Mouse (Mus musculus) intestine, postnatal 0 days (tissue): ENCODE measurements at regions not wholly inside any gene's neighbourhood (a gene's known extent, or its start where the extent isn't known, plus 50 kb on each side); places are given as distances from the start of the nearest gene placed in this dataset.
"Not testable (repeated sequence)": the region's sequence is repeated elsewhere in the genome, so short reads cannot be mapped to it uniquely, and the experiment has no call there.

Experiments used
- ATAC-seq: fragments of 200-750 bp; cut with Nextera tagmentation; 2 replicates; pipeline ENCODE4 v1.8.0; 2017; ENCODE audit warnings: mild to moderate bottlenecking, moderate TSS enrichment, moderate library complexity
- H3K27ac ChIP-seq: fragments of 300-500 bp; sonication (generic); 2 replicates; pipeline ENCODE4 v1.5.1; 2014; ENCODE audit warnings: mild to moderate bottlenecking, low read depth, low read length, moderate library complexity
- H3K27me3 ChIP-seq: fragments of 300-500 bp; sonication (generic); replicated peaks from 2 replicates; pipeline ENCODE4 v1.6.1; 2014; ENCODE audit warnings: low read length, mixed read lengths; ENCODE audit not compliant: control insufficient read depth, insufficient read depth
- H3K36me3 ChIP-seq: fragments of 300-500 bp; sonication (generic); 2 replicates; pipeline ENCODE4 v1.6.1; 2014; ENCODE audit warnings: mild to moderate bottlenecking, moderate library complexity; ENCODE audit not compliant: control insufficient read depth, insufficient read depth
- H3K4me1 ChIP-seq: fragments of 300-500 bp; sonication (generic); replicated peaks from 2 replicates; pipeline ENCODE4 v1.6.1; 2014; ENCODE audit warnings: antibody characterized with exemption, low read length, mixed read lengths; ENCODE audit not compliant: control insufficient read depth, insufficient read depth
- H3K4me2 ChIP-seq: fragments of 300-500 bp; sonication (generic); replicated peaks from 2 replicates; pipeline ENCODE4 v1.6.1; 2014; ENCODE audit warnings: low read depth, mild to moderate bottlenecking, moderate library complexity
- H3K4me3 ChIP-seq: fragments of 300-500 bp; sonication (generic); 2 replicates; pipeline ENCODE4 v1.5.1; 2014; ENCODE audit warnings: low read depth, low read length
- H3K9ac ChIP-seq: fragments of 300-500 bp; sonication (generic); 2 replicates; pipeline ENCODE4 v1.6.1; 2014; ENCODE audit warnings: mild to moderate bottlenecking, low read depth, low read length
- H3K9me3 ChIP-seq: fragments of 300-500 bp; sonication (generic); 2 replicates; pipeline ENCODE4 v1.6.1; 2016; ENCODE audit warnings: mixed run types; ENCODE audit not compliant: control insufficient read depth
- CTCF ChIP-seq: sonication (generic); IDR thresholded peaks from 2 replicates; pipeline ENCODE4 v1.5.1; 2016; ENCODE audit warnings: low read depth, mild to moderate bottlenecking, control low read depth, antibody characterized with exemption, moderate library complexity
- WGBS: fragments of 180-500 bp; shearing (Covaris S2); extraction: QIAGEN DNeasy Blood & Tissue Kit; methylation state at CpG from one replicate; pipeline ENCODE4 v1.1.7; 2014; 5-methylcytosine and 5-hydroxymethylcytosine counted together

- Histone ChIP-seq H3K9ac (no peak overlapping the region), H3K27ac (no peak overlapping the region), H3K9me3 (no peaks in the 10 kb centered on the region), H3K27me3 (no peaks in the 10 kb centered on the region), H3K36me3 (no peaks in the 10 kb centered on the region), H3K4me1 (no peaks in the 10 kb centered on the region), H3K4me2 (no peak overlapping the region), H3K4me3 (no peak overlapping the region)
- WGBS = 91% methylated on average over 6 of the region's 6 CpGs
- TF ChIP-seq CTCF = no peak
- ATAC-seq = no peak
Observed at GRCm38 (mm10) chr9:14069076-14069475, 205.8 kb upstream of the Sesn3 start.

GRCm38 (mm10) chr9:14069770-14070169 lies 205.1 kb upstream of the Sesn3 start:
- WGBS = 66% methylated on average over 3 of the region's 3 CpGs
- no peaks in the 10 kb centered on the region for H3K9me3 ChIP-seq
- H3K4me3 ChIP-seq = no peak overlapping the region
- H3K4me1 ChIP-seq = no peaks in the 10 kb centered on the region
- no peaks in the 10 kb centered on the region for H3K27me3 ChIP-seq
- no peak for ATAC-seq
- H3K36me3 ChIP-seq = no peaks in the 10 kb centered on the region
- no peak overlapping the region for H3K4me2 ChIP-seq
- no peak overlapping the region for H3K27ac ChIP-seq
- H3K9ac ChIP-seq = no peak overlapping the region
- no peak for TF ChIP-seq CTCF

GRCm38 (mm10) chr9:14071728-14072127 lies 203.1 kb upstream of the Sesn3 start:
- Histone ChIP-seq H3K9ac (no peak overlapping the region), H3K27ac (no peak overlapping the region), H3K27me3 (no peaks in the 10 kb centered on the region), H3K4me3 (no peak overlapping the region), H3K9me3 (no peaks in the 10 kb centered on the region), H3K36me3 (no peaks in the 10 kb centered on the region), H3K4me2 (no peak overlapping the region), H3K4me1 (no peaks in the 10 kb centered on the region)
- TF ChIP-seq CTCF = no peak
- ATAC-seq = no peak
- 64% methylated on average over 6 of the region's 6 CpGs for WGBS

GRCm38 (mm10) chr9:14072950-14073349 lies 201.9 kb upstream of the Sesn3 start:
- no peak for TF ChIP-seq CTCF
- Histone ChIP-seq H3K4me2 (no peak overlapping the region), H3K36me3 (no peaks in the 10 kb centered on the region), H3K27me3 (no peaks in the 10 kb centered on the region), H3K4me3 (no peak overlapping the region), H3K9me3 (no peaks in the 10 kb centered on the region), H3K9ac (no peak overlapping the region), H3K27ac (no peak overlapping the region), H3K4me1 (no peaks in the 10 kb centered on the region)
- WGBS = 80% methylated on average over 1 of the region's 1 CpGs
- no peak for ATAC-seq

- Histone ChIP-seq H3K4me1 (no peaks in the 10 kb centered on the region), H3K27me3 (no peaks in the 10 kb centered on the region), H3K9ac (no peak overlapping the region), H3K4me3 (no peak overlapping the region), H3K27ac (no peak overlapping the region), H3K9me3 (no peaks in the 10 kb centered on the region), H3K36me3 (no peaks in the 10 kb centered on the region), H3K4me2 (no peak overlapping the region)
- no peak for TF ChIP-seq CTCF
- WGBS = 78% methylated on average over 6 of the region's 6 CpGs
- no peak for ATAC-seq
Observed at GRCm38 (mm10) chr9:14074273-14074672, 200.6 kb upstream of the Sesn3 start.

GRCm38 (mm10) chr9:14074866-14075265 lies 200.0 kb upstream of the Sesn3 start:
- H3K4me2 ChIP-seq, H3K9ac ChIP-seq, ATAC-seq: not testable (repeated sequence)

GRCm38 (mm10) chr9:14075452-14075851 lies 199.4 kb upstream of the Sesn3 start:
- no peak overlapping the region for H3K4me3 ChIP-seq
- no peak overlapping the region for H3K4me2 ChIP-seq
- no peak for TF ChIP-seq CTCF
- H3K36me3 ChIP-seq = no peaks in the 10 kb centered on the region
- no peaks in the 10 kb centered on the region for H3K9me3 ChIP-seq
- H3K9ac ChIP-seq = no peak overlapping the region
- no peaks in the 10 kb centered on the region for H3K4me1 ChIP-seq
- no peaks in the 10 kb centered on the region for H3K27me3 ChIP-seq
- H3K27ac ChIP-seq = no peak overlapping the region
- 57% methylated on average over 4 of the region's 4 CpGs for WGBS
- ATAC-seq = no peak

More at GRCm38 (mm10) chr9:14074866-14075265, 200.0 kb upstream of the Sesn3 start:
- not testable (repeated sequence) for H3K9me3 ChIP-seq, H3K36me3 ChIP-seq, H3K4me1 ChIP-seq, H3K27me3 ChIP-seq, H3K4me3 ChIP-seq, H3K27ac ChIP-seq
